Mouse (Mus musculus): ENCODE data around the gene Gm28230. TPM values are rescaled to one million over a fixed set of nuclear protein-coding genes. Genes with fewer than 3 reads are reported as not detected.
A peak's percentile ranks its signal among the peaks of the same experiment; 100 is the strongest.

The Gm28230 gene
- total and polyA plus RNA-seq, 3 experiments = not detected

- Histone ChIP-seq H3K9me3 (replicated peaks; ENCODE audit: insufficient read depth, low read length) (no peaks in the 10 kb centered on the region), H3K4me1 (ENCODE audit: control insufficient read depth in 1 of 2, insufficient read depth in 2 of 2, low read length in 2 of 2) (no peaks in the 10 kb centered on the region; a peak in 2 of 4 replicates), H3K9ac (ENCODE audit: control insufficient read depth, low read depth, low read length, poor library complexity, severe bottlenecking) (no peak overlapping the region), H3K4me3 (ENCODE audit: control insufficient read depth in 1 of 2, insufficient read depth in 1 of 2, low read depth in 2 of 2, low read length in 2 of 2) (no peak overlapping the region), H3K27ac (ENCODE audit: control insufficient read depth, low read depth, low read length) (no peak overlapping the region), H3K36me3 (ENCODE audit: control insufficient read depth in 1 of 2, insufficient read depth in 2 of 2, low read length in 2 of 2) (peaks cover 0 to 2% of the 10 kb centered on the region in 2 experiments; a peak in 1 of 4 replicates), H3K79me2 (ENCODE audit: control insufficient read depth, insufficient read depth, low read length, poor library complexity) (peaks cover 6% of the 10 kb centered on the region; the same call in 1 of the 2 replicates), H3K27me3 (ENCODE audit: control insufficient read depth in 1 of 2, insufficient read depth in 2 of 2, low read length in 2 of 2) (peaks cover 0 to 1% of the 10 kb centered on the region in 2 experiments; a peak in 1 of 4 replicates)
- no peak for DNase-seq (ENCODE audit: low read depth, low spot score)
- TF ChIP-seq ZMIZ1 (IDR thresholded peaks at IDR 0.05; ENCODE audit: low read depth, low read length) (no peak), JUND (IDR thresholded peaks at IDR 0.05; ENCODE audit: low read depth, low read length) (no peak)
Observed at GRCm38 (mm10) chr2:74707599-74707998, 18.9 kb upstream of the Gm28230 start.

GRCm38 (mm10) chr2:74708676-74709075 lies 17.9 kb upstream of the Gm28230 start:
- Histone ChIP-seq H3K36me3 (ENCODE audit: control insufficient read depth in 1 of 2, insufficient read depth in 2 of 2, low read length in 2 of 2) (peaks cover 0 to 2% of the 10 kb centered on the region in 2 experiments; a peak in 1 of 4 replicates), H3K79me2 (ENCODE audit: control insufficient read depth, insufficient read depth, low read length, poor library complexity) (peaks cover 6% of the 10 kb centered on the region; the same call in 1 of the 2 replicates), H3K27me3 (ENCODE audit: control insufficient read depth in 1 of 2, insufficient read depth in 2 of 2, low read length in 2 of 2) (peaks cover 0 to 1% of the 10 kb centered on the region in 2 experiments; a peak in 1 of 4 replicates), H3K4me1 (ENCODE audit: control insufficient read depth in 1 of 2, insufficient read depth in 2 of 2, low read length in 2 of 2) (no peaks in the 10 kb centered on the region; a peak in 2 of 4 replicates), H3K27ac (ENCODE audit: control insufficient read depth, low read depth, low read length) (no peak overlapping the region), H3K9me3 (replicated peaks; ENCODE audit: insufficient read depth, low read length) (no peaks in the 10 kb centered on the region), H3K9ac (ENCODE audit: control insufficient read depth, low read depth, low read length, poor library complexity, severe bottlenecking) (no peak overlapping the region), H3K4me3 (ENCODE audit: control insufficient read depth in 1 of 2, insufficient read depth in 1 of 2, low read depth in 2 of 2, low read length in 2 of 2) (no peak overlapping the region)
- no peak for DNase-seq (ENCODE audit: low read depth, low spot score)
- no peak for TF ChIP-seq UBTF (IDR thresholded peaks at IDR 0.05; ENCODE audit: borderline replicate concordance, insufficient read depth, low read depth, low read length)

- Histone ChIP-seq H3K4me3 (ENCODE audit: control insufficient read depth in 1 of 2, insufficient read depth in 1 of 2, low read depth in 2 of 2, low read length in 2 of 2) (no peak overlapping the region), H3K36me3 (ENCODE audit: control insufficient read depth in 1 of 2, insufficient read depth in 2 of 2, low read length in 2 of 2) (peaks cover 0 to 2% of the 10 kb centered on the region in 2 experiments; a peak in 1 of 4 replicates), H3K9me3 (replicated peaks; ENCODE audit: insufficient read depth, low read length) (no peaks in the 10 kb centered on the region), H3K27me3 (ENCODE audit: control insufficient read depth in 1 of 2, insufficient read depth in 2 of 2, low read length in 2 of 2) (peaks cover 0 to 1% of the 10 kb centered on the region in 2 experiments; a peak in 1 of 4 replicates), H3K79me2 (ENCODE audit: control insufficient read depth, insufficient read depth, low read length, poor library complexity) (peaks cover 6% of the 10 kb centered on the region; the same call in 1 of the 2 replicates), H3K9ac (ENCODE audit: control insufficient read depth, low read depth, low read length, poor library complexity, severe bottlenecking) (no peak overlapping the region), H3K27ac (ENCODE audit: control insufficient read depth, low read depth, low read length) (no peak overlapping the region), H3K4me1 (ENCODE audit: control insufficient read depth in 1 of 2, insufficient read depth in 2 of 2, low read length in 2 of 2) (no peaks in the 10 kb centered on the region; a peak in 2 of 4 replicates)
- peak; percentile 81 for TF ChIP-seq ZNF384 (IDR thresholded peaks at IDR 0.05; ENCODE audit: low read depth, low read length)
- TF ChIP-seq MEF2A (IDR thresholded peaks at IDR 0.05; ENCODE audit: extremely low read depth, insufficient replicate concordance, low read depth, low read length, poor library complexity, severe bottlenecking) = no peak
- no peak for TF ChIP-seq SMC3 (IDR thresholded peaks at IDR 0.05; ENCODE audit: low read depth, low read length)
- no peak for TF ChIP-seq POLR2AphosphoS2 (IDR thresholded peaks at IDR 0.05; ENCODE audit: low read length)
- no peak for TF ChIP-seq TBP (IDR thresholded peaks at IDR 0.05; ENCODE audit: low read depth, low read length)
- DNase-seq (ENCODE audit: low read depth, low spot score) = no peak
Observed at GRCm38 (mm10) chr2:74709465-74710419, 16.8 kb upstream of the Gm28230 start.
